Mouse (Mus musculus): ENCODE data around the gene Erbb2.

GRCm38 (mm10) chr11:98386596-98386995 lies 25.7 kb upstream of the Erbb2 start:
- TF ChIP-seq CTCF (conservative IDR thresholded peaks at IDR 0.05; ENCODE audit: low read length) (no peak), NANOG (IDR thresholded peaks at IDR 0.05; ENCODE audit: borderline replicate concordance, low read length) (no peak), POU5F1 (IDR thresholded peaks at IDR 0.05; ENCODE audit: borderline replicate concordance, low read length) (no peak)
